Mouse (Mus musculus): ENCODE results near the gene Nt5c2. TPM values are rescaled to one million over a fixed set of nuclear protein-coding genes. Genes with fewer than 3 reads are reported as not detected.

Gene Nt5c2
- polyA plus RNA-seq, 2 experiments = 32.9 to 67.1 TPM

DNA sequence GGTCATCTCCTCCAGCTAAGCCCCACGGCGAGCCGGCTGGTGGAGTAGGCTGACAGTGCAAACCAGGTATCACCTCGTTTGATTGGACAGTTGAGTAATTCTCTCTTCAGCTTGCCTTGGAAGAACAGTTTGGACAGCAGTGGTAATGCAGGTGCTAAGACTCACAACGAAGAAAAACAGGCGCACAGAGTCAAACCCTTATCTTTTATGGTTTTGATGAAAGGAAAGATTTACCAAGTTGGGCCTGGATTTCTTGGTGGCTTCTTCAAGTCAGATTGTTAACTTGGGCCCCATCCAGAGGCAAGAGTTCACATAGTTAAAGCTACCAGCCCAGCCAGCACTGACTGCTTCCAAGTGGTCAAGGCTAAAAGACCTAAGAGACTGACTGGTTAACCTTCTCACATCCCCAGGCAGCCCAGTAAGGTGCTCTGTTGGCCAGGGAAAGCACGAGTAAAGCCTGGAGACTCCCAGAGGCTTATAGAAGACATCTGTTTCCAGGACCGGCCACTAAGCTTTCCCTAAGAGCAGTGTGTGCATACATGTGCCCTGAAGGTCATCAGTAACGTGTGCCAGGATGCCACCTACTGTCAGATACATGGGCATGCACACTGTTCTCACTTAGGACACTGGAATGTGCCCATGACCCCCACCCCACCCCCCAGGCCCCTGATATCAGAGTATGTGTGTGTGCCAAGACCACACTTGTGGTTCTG, 157.5 kb downstream of the Nt5c2 start:
- no peaks in the 10 kb centered on the region for H3K9me3 ChIP-seq (ENCODE audit: control insufficient read depth, low read length)
- TF ChIP-seq POLR2A (IDR thresholded peaks at IDR 0.05; ENCODE audit: borderline replicate concordance, extremely low read depth, insufficient read depth, insufficient read length) = no peak
- H3K27ac ChIP-seq (replicated peaks; ENCODE audit: low read depth, low read length) = no peak overlapping the region
- no peak overlapping the region for H3K4me2 ChIP-seq (replicated peaks; ENCODE audit: low read depth, low read length, severe bottlenecking)
- no peak overlapping the region for H3K4me3 ChIP-seq (replicated peaks; ENCODE audit: low read length)
- ATAC-seq (ENCODE audit: low FRiP score, low read depth) (no peak), DNase-seq (ENCODE audit: low spot score) (no peak)
- no peaks in the 10 kb centered on the region for H3K36me3 ChIP-seq (ENCODE audit: control insufficient read depth, insufficient read depth, low read length)
- H3K27me3 ChIP-seq (ENCODE audit: control insufficient read depth, insufficient read depth, low read length) = no peaks in the 10 kb centered on the region
- WGBS = 49% methylated on average over 9 of the region's 9 CpGs
- no peak overlapping the region for H3K9ac ChIP-seq (ENCODE audit: low read depth, low read length, severe bottlenecking)
- H3K4me1 ChIP-seq (ENCODE audit: control insufficient read depth, insufficient read depth, low read length) = no peaks in the 10 kb centered on the region

DNA sequence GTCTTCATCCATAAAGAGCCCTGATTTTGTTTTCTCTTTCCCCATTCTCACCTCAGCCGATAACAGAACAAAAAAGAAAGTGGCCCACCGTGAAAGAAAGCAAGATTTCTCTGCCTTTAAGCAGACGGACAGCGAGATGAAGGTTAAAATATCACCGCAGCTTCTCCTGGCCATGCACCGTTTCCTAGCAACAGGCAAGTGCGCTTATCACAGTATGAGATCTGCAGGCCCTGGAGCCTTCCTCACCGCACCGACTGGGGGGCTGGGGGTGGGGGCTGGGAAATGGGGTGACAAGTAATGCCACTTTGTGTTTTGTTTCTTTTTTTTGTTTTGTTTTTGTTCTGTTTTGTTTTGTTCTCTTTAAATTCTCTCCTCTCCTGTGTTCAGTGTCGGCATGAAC, 158.2 kb downstream of the Nt5c2 start:
- Histone ChIP-seq H3K9me3 (ENCODE audit: control insufficient read depth, low read length) (no peaks in the 10 kb centered on the region), H3K27me3 (ENCODE audit: control insufficient read depth, insufficient read depth, low read length) (no peaks in the 10 kb centered on the region), H3K36me3 (ENCODE audit: control insufficient read depth, insufficient read depth, low read length) (no peaks in the 10 kb centered on the region), H3K4me2 (replicated peaks; ENCODE audit: low read depth, low read length, severe bottlenecking) (no peak overlapping the region), H3K4me1 (ENCODE audit: control insufficient read depth, insufficient read depth, low read length) (no peaks in the 10 kb centered on the region), H3K4me3 (replicated peaks; ENCODE audit: low read length) (no peak overlapping the region), H3K9ac (ENCODE audit: low read depth, low read length, severe bottlenecking) (no peak overlapping the region), H3K27ac (replicated peaks; ENCODE audit: low read depth, low read length) (no peak overlapping the region)
- TF ChIP-seq POLR2A (IDR thresholded peaks at IDR 0.05; ENCODE audit: borderline replicate concordance, extremely low read depth, insufficient read depth, insufficient read length) = no peak
- WGBS = 44% methylated on average over 10 of the region's 10 CpGs
- ATAC-seq (ENCODE audit: low FRiP score, low read depth) = no peak
- DNase-seq (ENCODE audit: low spot score) = no peak

DNA sequence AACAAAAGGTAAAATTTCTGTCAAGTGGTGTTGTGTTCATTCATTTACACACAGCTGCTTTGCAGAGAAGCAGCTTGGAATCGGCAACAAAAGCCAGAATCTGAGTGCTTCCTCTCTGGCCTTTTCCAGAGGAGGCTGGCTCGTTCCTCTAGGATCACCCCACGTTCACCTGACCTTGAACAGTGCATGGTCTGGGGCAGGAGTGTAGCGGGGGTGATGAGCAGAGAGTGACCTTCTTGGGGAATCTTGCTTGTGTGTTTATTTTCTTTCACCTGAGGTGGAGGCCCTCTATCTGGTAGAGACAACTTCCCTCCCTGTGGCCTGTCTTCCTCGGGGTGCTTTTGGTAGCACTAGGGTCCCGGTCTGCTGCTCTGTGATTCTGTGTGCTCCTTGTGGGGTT, 158.7 kb downstream of the Nt5c2 start:
- H3K4me3 ChIP-seq (replicated peaks; ENCODE audit: low read length) = no peak overlapping the region
- 70% methylated on average over 6 of the region's 6 CpGs for WGBS
- H3K27me3 ChIP-seq (ENCODE audit: control insufficient read depth, insufficient read depth, low read length) = no peaks in the 10 kb centered on the region
- no peaks in the 10 kb centered on the region for H3K9me3 ChIP-seq (ENCODE audit: control insufficient read depth, low read length)
- H3K9ac ChIP-seq (ENCODE audit: low read depth, low read length, severe bottlenecking) = no peak overlapping the region
- DNase-seq (ENCODE audit: low spot score) (no peak), ATAC-seq (ENCODE audit: low FRiP score, low read depth) (no peak)
- TF ChIP-seq POLR2A (IDR thresholded peaks at IDR 0.05; ENCODE audit: borderline replicate concordance, extremely low read depth, insufficient read depth, insufficient read length) = no peak
- H3K4me2 ChIP-seq (replicated peaks; ENCODE audit: low read depth, low read length, severe bottlenecking) = no peak overlapping the region
- no peaks in the 10 kb centered on the region for H3K36me3 ChIP-seq (ENCODE audit: control insufficient read depth, insufficient read depth, low read length)
- H3K4me1 ChIP-seq (ENCODE audit: control insufficient read depth, insufficient read depth, low read length) = no peaks in the 10 kb centered on the region
- no peak overlapping the region for H3K27ac ChIP-seq (replicated peaks; ENCODE audit: low read depth, low read length)

DNA sequence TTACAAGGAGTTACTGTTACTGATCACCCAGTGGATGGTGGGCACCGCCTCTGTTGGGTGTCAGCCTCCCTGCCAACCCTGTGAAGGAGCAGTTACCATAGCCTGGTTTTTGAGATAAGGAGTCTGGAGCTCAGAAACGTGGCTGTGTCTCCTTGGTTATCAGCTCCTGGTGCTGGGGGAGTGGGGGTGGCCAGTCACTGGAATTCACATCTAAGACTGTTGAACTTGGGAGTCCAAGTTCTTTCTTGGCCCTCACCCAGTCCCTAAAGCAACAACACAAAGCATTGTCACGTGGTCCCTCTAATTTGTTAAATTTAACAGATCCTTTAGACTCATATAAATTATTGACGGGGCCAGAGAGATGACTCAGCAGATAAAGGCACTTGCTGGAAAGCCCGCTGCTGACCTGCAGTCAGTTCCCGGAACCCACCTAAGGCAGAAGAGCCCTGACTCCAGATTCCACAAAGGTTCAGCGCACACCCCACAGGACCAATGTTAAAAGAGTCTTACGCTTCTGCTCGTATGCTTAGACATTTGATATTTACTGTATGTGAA, 165.4 kb downstream of the Nt5c2 start:
- no peak for ATAC-seq (ENCODE audit: low FRiP score, low read depth)
- Histone ChIP-seq H3K9ac (ENCODE audit: low read depth, low read length, severe bottlenecking) (no peak overlapping the region), H3K4me1 (ENCODE audit: control insufficient read depth, insufficient read depth, low read length) (peaks cover 10% of the 10 kb centered on the region), H3K36me3 (ENCODE audit: control insufficient read depth, insufficient read depth, low read length) (no peaks in the 10 kb centered on the region), H3K27me3 (ENCODE audit: control insufficient read depth, insufficient read depth, low read length) (no peaks in the 10 kb centered on the region), H3K4me3 (replicated peaks; ENCODE audit: low read length) (no peak overlapping the region), H3K4me2 (replicated peaks; ENCODE audit: low read depth, low read length, severe bottlenecking) (no peak overlapping the region), H3K27ac (replicated peaks; ENCODE audit: low read depth, low read length) (no peak overlapping the region), H3K9me3 (ENCODE audit: control insufficient read depth, low read length) (no peaks in the 10 kb centered on the region)
- no peak for DNase-seq (ENCODE audit: low spot score)
- 64% methylated on average over 9 of the region's 9 CpGs for WGBS
- no peak for TF ChIP-seq POLR2A (IDR thresholded peaks at IDR 0.05; ENCODE audit: borderline replicate concordance, extremely low read depth, insufficient read depth, insufficient read length)

DNA sequence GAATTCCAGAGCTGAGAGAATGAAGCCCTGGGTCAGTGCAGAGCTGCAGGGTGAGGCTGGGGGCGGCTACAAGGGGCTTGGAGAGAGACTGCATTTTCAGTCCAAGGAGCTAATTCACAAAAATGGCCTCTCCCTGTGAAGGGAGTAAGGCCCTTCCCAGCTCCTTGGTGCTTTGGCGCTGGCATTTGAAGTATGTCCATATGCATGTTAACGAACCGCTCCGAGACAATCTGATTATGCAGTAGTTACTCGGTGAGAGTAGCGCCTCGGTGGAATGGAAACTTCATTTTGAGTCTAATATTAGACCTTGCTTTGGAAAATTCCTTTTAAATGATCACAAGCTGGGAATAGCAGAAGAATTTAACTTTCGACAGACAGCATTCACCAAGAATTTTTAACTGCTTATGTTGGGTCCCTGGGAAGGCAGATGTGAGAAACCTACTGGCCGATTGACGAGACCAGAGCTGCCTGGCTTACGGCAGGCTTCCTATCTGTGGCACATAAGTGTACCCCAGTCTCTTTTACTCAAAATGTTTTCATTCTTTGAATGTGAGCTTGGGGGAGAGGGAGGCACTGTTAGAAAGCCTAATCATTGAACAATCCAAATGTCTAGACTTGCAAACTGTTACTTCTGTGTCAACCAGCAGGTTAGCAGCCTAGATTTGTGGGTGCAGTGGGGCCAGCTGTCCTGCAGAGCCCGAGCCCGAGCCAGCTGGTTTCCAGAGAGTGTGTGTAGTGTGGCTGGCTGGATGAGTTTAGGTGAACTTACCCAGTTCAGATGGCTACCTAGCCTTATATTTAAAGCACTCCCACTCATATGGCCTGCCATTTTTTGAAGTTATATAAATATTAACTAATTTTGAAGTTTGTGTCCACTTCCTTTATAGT, 166.3 kb downstream of the Nt5c2 start:
- DNase-seq (ENCODE audit: low spot score) (peak; percentile 53), ATAC-seq (ENCODE audit: low FRiP score, low read depth) (no peak)
- H3K9me3 ChIP-seq (ENCODE audit: control insufficient read depth, low read length) = no peaks in the 10 kb centered on the region
- TF ChIP-seq POLR2A (IDR thresholded peaks at IDR 0.05; ENCODE audit: borderline replicate concordance, extremely low read depth, insufficient read depth, insufficient read length) = no peak
- H3K27ac ChIP-seq (replicated peaks; ENCODE audit: low read depth, low read length) = peak overlapping the region; percentile 70
- H3K36me3 ChIP-seq (ENCODE audit: control insufficient read depth, insufficient read depth, low read length) = no peaks in the 10 kb centered on the region
- H3K4me2 ChIP-seq (replicated peaks; ENCODE audit: low read depth, low read length, severe bottlenecking) = no peak overlapping the region; the same call in 1 of the 2 replicates
- no peak overlapping the region for H3K9ac ChIP-seq (ENCODE audit: low read depth, low read length, severe bottlenecking)
- no peak overlapping the region for H3K4me3 ChIP-seq (replicated peaks; ENCODE audit: low read length)
- no peaks in the 10 kb centered on the region for H3K27me3 ChIP-seq (ENCODE audit: control insufficient read depth, insufficient read depth, low read length)
- peaks cover 10% of the 10 kb centered on the region for H3K4me1 ChIP-seq (ENCODE audit: control insufficient read depth, insufficient read depth, low read length)
- 48% methylated on average over 14 of the region's 14 CpGs for WGBS

Measured in limb, embryonic 14.5 days (tissue).